Mouse (Mus musculus) forebrain, embryonic 14.5 days (tissue): ENCODE data around the gene Thap2. TPM values are rescaled to one million over a fixed set of nuclear protein-coding genes. Genes with fewer than 3 reads are reported as not detected.

Experiments used
- ATAC-seq: fragments of 200-750 bp; cut with Nextera tagmentation; 2 replicates; pipeline ENCODE4 v1.8.0; 2017; ENCODE audit warnings: mild to moderate bottlenecking, moderate library complexity
- DNase-seq: peaks from one replicate; pipeline ENCODE4 v3.0.0-alpha.2; 2015; ENCODE audit warnings: low spot score
- H3K27ac ChIP-seq: fragments of 300-500 bp; sonication (generic); 2 replicates; pipeline ENCODE4 v1.5.1; 2014; ENCODE audit warnings: low read depth, mild to moderate bottlenecking, control low read depth, low read length, moderate library complexity
- H3K27me3 ChIP-seq: fragments of 300-500 bp; sonication (generic); replicated peaks from 2 replicates; pipeline ENCODE4 v1.6.1; 2014; ENCODE audit warnings: low read length, control low read depth, mixed read lengths; ENCODE audit not compliant: control insufficient read depth, insufficient read depth
- H3K36me3 ChIP-seq: fragments of 300-500 bp; sonication (generic); 2 replicates; pipeline ENCODE4 v1.6.1; 2014; ENCODE audit warnings: low read length, control low read depth; ENCODE audit not compliant: control insufficient read depth, insufficient read depth
- H3K4me1 ChIP-seq: fragments of 300-500 bp; sonication (generic); 2 replicates; pipeline ENCODE4 v1.6.1; 2014; ENCODE audit warnings: antibody characterized with exemption, low read length, control low read depth; ENCODE audit not compliant: control insufficient read depth, insufficient read depth
- H3K4me2 ChIP-seq: fragments of 300-500 bp; sonication (generic); 2 replicates; pipeline ENCODE4 v1.6.1; 2014; ENCODE audit warnings: mild to moderate bottlenecking, control low read depth, low read length
- H3K4me3 ChIP-seq: fragments of 300-500 bp; sonication (generic); 2 replicates; pipeline ENCODE4 v1.5.1; 2014; ENCODE audit warnings: low read depth, low read length, control low read depth
- H3K9ac ChIP-seq: fragments of 300-500 bp; sonication (generic); 2 replicates; pipeline ENCODE4 v1.6.1; 2014; ENCODE audit warnings: mild to moderate bottlenecking, low read length, control low read depth, moderate library complexity
- H3K9me3 ChIP-seq: fragments of 300-500 bp; sonication (generic); replicated peaks from 2 replicates; pipeline ENCODE4 v1.6.1; 2016; ENCODE audit warnings: low read length, control low read depth, mixed read lengths; ENCODE audit not compliant: control insufficient read depth
- WGBS: fragments of 180-500 bp; shearing (Covaris S2); extraction: QIAGEN DNeasy Blood & Tissue Kit; methylation state at CpG from one replicate; pipeline ENCODE4 v1.1.7; 2014; 5-methylcytosine and 5-hydroxymethylcytosine counted together
- polyA plus RNA-seq: library from polyadenylated mRNA; unstranded; fragments of >200 nt; fragmentation: Nextera tagmentation; extraction: Ambion mirVana; gene quantifications from 2 replicates; pipeline ENCODE4 v1.2.1, GENCODE M21; 2014

Thap2 gene
- polyA plus RNA-seq, 1 experiment from 2014 or later, result 17.9 TPM

DNA sequence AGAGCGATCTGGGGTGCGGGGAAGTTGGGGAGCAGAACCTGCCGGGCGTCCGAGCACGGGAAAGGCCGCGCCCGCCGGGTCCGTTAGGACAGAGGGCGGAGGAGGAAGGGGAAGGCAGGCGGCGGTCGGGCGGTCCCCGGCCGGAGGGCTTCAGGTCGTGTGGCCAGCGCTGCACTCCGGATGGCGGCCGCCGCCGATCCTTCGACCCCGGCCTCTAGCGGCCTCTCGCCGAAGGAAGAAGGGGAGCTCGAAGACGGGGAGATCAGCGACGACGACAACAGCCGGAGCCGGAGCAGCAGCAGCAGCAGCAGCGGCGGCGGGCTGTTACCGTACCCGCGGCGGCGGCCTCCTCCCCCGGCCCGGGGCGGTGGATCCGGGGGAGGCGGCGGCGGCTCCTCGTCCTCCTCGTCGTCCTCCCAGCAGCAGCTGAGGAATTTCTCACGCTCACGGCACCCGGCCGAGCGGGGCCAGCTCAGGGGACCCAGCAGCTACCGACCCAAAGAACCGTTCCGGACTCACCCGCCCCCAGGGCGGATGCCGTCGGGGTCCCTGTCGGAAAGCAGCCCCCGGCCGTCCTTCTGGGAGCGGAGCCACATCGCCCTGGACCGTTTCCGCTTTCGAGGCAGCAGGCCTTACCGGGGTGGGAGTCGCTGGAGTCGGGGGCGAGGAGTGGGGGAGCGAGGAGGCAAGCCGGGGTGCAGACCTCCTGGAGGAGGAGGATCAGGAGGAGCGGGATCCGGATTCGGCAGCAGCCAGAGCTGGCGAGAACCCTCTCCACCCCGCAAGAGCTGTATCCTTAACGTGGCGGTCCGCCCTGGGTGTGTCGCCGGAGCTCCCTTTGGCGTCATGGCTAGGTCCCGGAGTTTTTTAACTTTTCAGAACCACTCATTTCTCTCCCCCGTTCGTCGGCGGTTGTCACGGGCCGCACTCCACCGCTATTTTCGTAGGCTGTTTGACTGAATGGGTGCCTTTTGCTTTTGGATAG is 1.1 kb upstream of the Thap2 start:
- no peaks in the 10 kb centered on the region for H3K27me3 ChIP-seq
- under 1% methylated on average over 75 of the region's 101 CpGs for WGBS
- ATAC-seq (peak; percentile 19), DNase-seq (peak; percentile 62)
- H3K9me3 ChIP-seq, result no peaks in the 10 kb centered on the region
- H3K4me1 ChIP-seq, result peaks cover 37% of the 10 kb centered on the region
- peak overlapping the region; percentile 98 for H3K27ac ChIP-seq
- H3K4me2 ChIP-seq, result peak overlapping the region; percentile 64
- H3K4me3 ChIP-seq, result peak overlapping the region; percentile 93
- peaks cover 9% of the 10 kb centered on the region; the same call in 1 of the 2 replicates for H3K36me3 ChIP-seq
- H3K9ac ChIP-seq, result peak overlapping the region; percentile 93

DNA sequence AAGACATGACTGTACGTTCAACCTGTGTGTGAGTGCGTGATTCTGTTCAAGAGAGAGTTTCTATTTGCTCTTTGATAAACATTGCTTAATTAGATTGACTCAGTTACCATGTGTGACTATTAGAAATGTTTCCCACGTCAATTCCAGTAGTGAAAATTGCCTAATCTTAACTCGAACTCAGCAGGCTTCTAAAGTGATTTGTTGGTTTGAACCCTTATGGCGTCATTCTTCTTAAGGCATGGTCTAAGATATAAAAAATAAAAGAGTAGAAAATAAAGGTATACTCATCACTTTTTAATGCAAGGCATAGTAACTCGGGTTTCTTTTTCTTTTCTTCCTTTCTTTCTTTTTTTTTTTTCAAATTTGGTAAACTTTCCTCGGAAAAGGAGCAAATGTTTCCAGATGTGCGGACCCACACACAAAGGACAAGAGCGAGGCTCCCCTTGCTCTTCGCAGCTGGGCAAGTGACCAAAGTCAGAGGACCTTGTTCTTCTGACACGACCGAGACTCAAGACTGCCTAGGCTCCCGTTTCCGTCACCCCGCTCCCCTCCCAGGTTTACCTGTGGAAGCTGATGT is 511 bp downstream of the Thap2 start:
- DNase-seq (peak; percentile 35), ATAC-seq (no peak)
- WGBS, result under 1% methylated on average over 15 of the region's 15 CpGs
- H3K9ac ChIP-seq, result peak overlapping the region; percentile 93
- peak overlapping the region; percentile 93 for H3K4me3 ChIP-seq
- peak overlapping the region; percentile 98 for H3K27ac ChIP-seq
- no peaks in the 10 kb centered on the region for H3K36me3 ChIP-seq
- no peaks in the 10 kb centered on the region for H3K9me3 ChIP-seq
- peaks cover 33% of the 10 kb centered on the region for H3K4me1 ChIP-seq
- H3K27me3 ChIP-seq, result no peaks in the 10 kb centered on the region
- H3K4me2 ChIP-seq, result peak overlapping the region; percentile 64

GRCm38 (mm10) chr10:115382846-115383643 is 1.2 kb downstream of the Thap2 start:
- ATAC-seq, result no peak
- peak overlapping the region; percentile 64 for H3K4me2 ChIP-seq
- WGBS, result 3% methylated on average over 12 of the region's 12 CpGs
- peak overlapping the region; percentile 98 for H3K27ac ChIP-seq
- no peaks in the 10 kb centered on the region for H3K9me3 ChIP-seq
- DNase-seq, result peak; percentile 84
- peak overlapping the region; percentile 93 for H3K4me3 ChIP-seq
- no peaks in the 10 kb centered on the region for H3K27me3 ChIP-seq
- peaks cover 26% of the 10 kb centered on the region for H3K4me1 ChIP-seq
- no peaks in the 10 kb centered on the region for H3K36me3 ChIP-seq
- peak overlapping the region; percentile 93; the same call in 1 of the 2 replicates for H3K9ac ChIP-seq

DNA sequence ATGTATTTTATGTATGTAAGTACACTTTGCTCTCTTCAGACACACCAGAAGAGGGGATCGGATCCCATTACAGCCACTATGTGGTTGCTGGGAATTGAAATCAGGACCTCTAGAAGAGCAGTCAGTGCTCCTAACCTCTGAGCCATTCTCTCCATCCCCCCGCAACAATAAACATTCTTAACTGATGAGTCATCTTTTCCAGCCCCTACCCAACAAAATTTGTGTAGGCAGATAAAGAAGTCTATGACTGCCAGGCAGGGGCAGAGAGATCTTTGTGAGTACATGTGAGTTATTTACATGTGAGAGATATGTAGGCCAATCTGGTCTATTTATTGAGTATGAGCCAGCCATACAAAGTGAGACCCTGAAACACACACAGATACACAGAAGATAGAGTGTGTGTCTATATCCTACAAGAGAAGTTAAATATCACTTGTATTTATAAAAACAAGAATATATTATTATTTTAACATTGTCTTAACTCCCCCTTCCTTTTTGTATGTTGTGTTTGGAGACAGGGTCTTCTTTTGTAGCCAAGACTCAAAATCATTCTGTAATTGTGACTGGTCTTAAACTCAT is 2.6 kb downstream of the Thap2 start:
- no peak for DNase-seq
- Histone ChIP-seq H3K4me2 (peak overlapping the region; percentile 64; the same call in 1 of the 2 replicates), H3K9me3 (no peaks in the 10 kb centered on the region), H3K9ac (no peak overlapping the region), H3K27me3 (no peaks in the 10 kb centered on the region), H3K27ac (no peak overlapping the region), H3K4me3 (no peak overlapping the region), H3K36me3 (no peaks in the 10 kb centered on the region), H3K4me1 (peaks cover 18% of the 10 kb centered on the region)
- WGBS, result 70% methylated on average over 2 of the region's 2 CpGs
- no peak for ATAC-seq

DNA sequence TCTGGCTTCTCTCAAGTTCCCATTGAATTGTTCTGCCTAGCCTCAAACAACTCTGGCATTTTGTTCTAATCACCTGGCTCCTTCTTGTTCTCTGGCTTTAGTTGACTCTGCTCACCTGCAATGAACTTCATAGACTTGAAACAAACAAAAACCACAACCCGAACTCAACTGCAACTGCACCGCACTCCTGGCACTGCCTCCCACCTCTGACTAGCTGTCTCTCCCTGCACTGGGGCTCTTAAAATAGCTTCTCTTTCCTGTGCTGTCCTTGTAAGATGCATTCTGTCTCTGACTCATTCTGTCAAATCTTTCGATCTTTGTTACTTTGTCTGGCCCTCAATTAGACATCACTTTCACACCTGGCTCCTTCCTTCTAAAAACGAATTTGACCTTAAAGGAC is 21.1 kb downstream of the Thap2 start:
- ATAC-seq (no peak), DNase-seq (no peak)
- Histone ChIP-seq H3K9ac (peak overlapping the region; percentile 71; the same call in 1 of the 2 replicates), H3K9me3 (no peaks in the 10 kb centered on the region), H3K27me3 (no peaks in the 10 kb centered on the region), H3K36me3 (0 out of 2 replicates have a peak, but pooled peaks cover 5% of the 10 kb centered on the region), H3K4me3 (no peak overlapping the region), H3K4me2 (peak overlapping the region; percentile 77), H3K4me1 (peaks cover 18% of the 10 kb centered on the region), H3K27ac (no peak overlapping the region)
- WGBS, result 85% methylated on average over 4 of the region's 4 CpGs

- 6% methylated on average over 9 of the region's 9 CpGs for WGBS
- peaks cover 18% of the 10 kb centered on the region for H3K4me1 ChIP-seq
- H3K27me3 ChIP-seq, result no peaks in the 10 kb centered on the region
- peak overlapping the region; percentile 71 for H3K9ac ChIP-seq
- peak overlapping the region; percentile 77 for H3K4me2 ChIP-seq
- DNase-seq (no peak), ATAC-seq (peak; percentile 25)
- H3K27ac ChIP-seq, result peak overlapping the region; percentile 95; the same call in 1 of the 2 replicates
- 0 out of 2 replicates have a peak, but pooled peaks cover 5% of the 10 kb centered on the region for H3K36me3 ChIP-seq
- H3K4me3 ChIP-seq, result peak overlapping the region; percentile 51
- H3K9me3 ChIP-seq, result no peaks in the 10 kb centered on the region
These were observed 21.6 kb downstream of the Thap2 start for GRCm38 (mm10) chr10:115362623-115362964.

- peak within 1 kb of the TSS; percentile 51 for H3K4me3 ChIP-seq
- peak within 1 kb of the TSS; percentile 71 for H3K9ac ChIP-seq
- peaks cover 18% of the 10 kb centered on the region for H3K4me1 ChIP-seq
- ATAC-seq (peak; percentile 98), DNase-seq (peak; percentile 98)
- no peaks in the 10 kb centered on the region for H3K27me3 ChIP-seq
- peak within 1 kb of the TSS; percentile 95 for H3K27ac ChIP-seq
- peak within 1 kb of the TSS; percentile 77 for H3K4me2 ChIP-seq
- under 1% methylated on average over 45 of the region's 58 CpGs for WGBS
- H3K9me3 ChIP-seq, result no peaks in the 10 kb centered on the region
- H3K36me3 ChIP-seq, result 0 out of 2 replicates have a peak, but pooled peaks cover 5% of the 10 kb centered on the region
These were observed 22.2 kb downstream of the Thap2 start, which contains the start of gene Tmem19 for GRCm38 (mm10) chr10:115361840-115362622. Gene Tmem19, minus strand, starts transcription at chr10:115362501.
